Mouse (Mus musculus) embryonic facial prominence, embryonic 13.5 days (tissue): Measurements from ENCODE around the gene Gm17455. TPM values are rescaled to one million over a fixed set of nuclear protein-coding genes. Genes with fewer than 3 reads are reported as not detected.

Experiments used
- ATAC-seq: fragments of 200-750 bp; cut with Nextera tagmentation; 2 replicates; pipeline ENCODE4 v1.8.0; 2017; ENCODE audit warnings: low read depth; ENCODE audit not compliant: insufficient number of reproducible peaks, insufficient read depth, low FRiP score, low TSS enrichment
- H3K27ac ChIP-seq: fragments of 300-500 bp; sonication (generic); 2 replicates; pipeline ENCODE4 v1.5.1; 2015; ENCODE audit warnings: moderate library complexity, mild to moderate bottlenecking, inconsistent platforms
- H3K27me3 ChIP-seq: fragments of 300-500 bp; sonication (generic); 2 replicates; pipeline ENCODE4 v1.6.1; 2015; ENCODE audit warnings: mild to moderate bottlenecking, inconsistent platforms
- H3K36me3 ChIP-seq: fragments of 300-500 bp; sonication (generic); 2 replicates; pipeline ENCODE4 v1.6.1; 2015; ENCODE audit warnings: mild to moderate bottlenecking, inconsistent platforms
- H3K4me1 ChIP-seq: fragments of 300-500 bp; sonication (generic); 2 replicates; pipeline ENCODE4 v1.6.1; 2015; ENCODE audit warnings: inconsistent platforms
- H3K4me2 ChIP-seq: fragments of 300-500 bp; sonication (generic); 2 replicates; pipeline ENCODE4 v1.6.1; 2015; ENCODE audit warnings: moderate library complexity, mild to moderate bottlenecking, inconsistent platforms
- H3K4me3 ChIP-seq: fragments of 300-500 bp; sonication (generic); 2 replicates; pipeline ENCODE4 v1.5.1; 2015; ENCODE audit warnings: mild to moderate bottlenecking, inconsistent platforms
- H3K9ac ChIP-seq: fragments of 300-500 bp; sonication (generic); 2 replicates; pipeline ENCODE4 v1.6.1; 2015; ENCODE audit warnings: mild to moderate bottlenecking, inconsistent platforms
- H3K9me3 ChIP-seq: fragments of 300-500 bp; sonication (generic); 2 replicates; pipeline ENCODE4 v1.6.1; 2016; ENCODE audit warnings: inconsistent platforms
- WGBS: fragments of 180-500 bp; shearing (Covaris S2); methylation state at CpG from one replicate; pipeline ENCODE4 v1.1.7; 2015; ENCODE audit warnings: mixed read lengths; 5-methylcytosine and 5-hydroxymethylcytosine counted together
- polyA plus RNA-seq: library from polyadenylated mRNA; unstranded; fragments of >200 nt; fragmentation: Nextera tagmentation; extraction: Ambion mirVana; gene quantifications from 2 replicates; pipeline ENCODE4 v1.2.1, GENCODE M21; 2015

Gene Gm17455
- polyA plus RNA-seq, 1 experiment from 2014 or later, result 2.0 TPM

DNA sequence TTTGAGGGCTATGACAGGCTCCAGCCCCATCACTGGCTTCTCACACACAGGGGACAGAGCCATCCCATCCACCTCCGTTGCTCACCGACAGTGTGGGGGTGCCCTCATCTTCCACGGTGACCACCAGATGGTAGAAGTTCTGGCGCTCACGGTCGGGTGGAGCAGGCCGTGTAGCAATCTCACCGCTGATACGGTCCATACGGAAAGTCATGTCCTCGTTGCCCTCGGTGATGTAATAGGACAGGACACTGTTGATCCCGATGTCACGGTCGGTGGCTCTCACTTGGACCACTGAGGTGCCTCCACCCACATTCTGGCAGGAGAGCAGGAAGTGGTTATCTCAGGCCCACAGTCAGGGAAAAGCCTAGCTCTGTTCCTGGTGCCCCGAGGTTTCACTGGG lies 22.8 kb upstream of the Gm17455 start:
- no peaks in the 10 kb centered on the region for H3K36me3 ChIP-seq
- no peak overlapping the region for H3K4me2 ChIP-seq
- H3K9ac ChIP-seq, result no peak overlapping the region
- no peaks in the 10 kb centered on the region for H3K9me3 ChIP-seq
- no peaks in the 10 kb centered on the region for H3K27me3 ChIP-seq
- peaks cover 21% of the 10 kb centered on the region for H3K4me1 ChIP-seq
- ATAC-seq, result peak; percentile 38; the same call in 1 of the 2 replicates
- no peak overlapping the region for H3K27ac ChIP-seq
- 88% methylated on average over 16 of the region's 16 CpGs for WGBS
- no peak overlapping the region for H3K4me3 ChIP-seq

DNA sequence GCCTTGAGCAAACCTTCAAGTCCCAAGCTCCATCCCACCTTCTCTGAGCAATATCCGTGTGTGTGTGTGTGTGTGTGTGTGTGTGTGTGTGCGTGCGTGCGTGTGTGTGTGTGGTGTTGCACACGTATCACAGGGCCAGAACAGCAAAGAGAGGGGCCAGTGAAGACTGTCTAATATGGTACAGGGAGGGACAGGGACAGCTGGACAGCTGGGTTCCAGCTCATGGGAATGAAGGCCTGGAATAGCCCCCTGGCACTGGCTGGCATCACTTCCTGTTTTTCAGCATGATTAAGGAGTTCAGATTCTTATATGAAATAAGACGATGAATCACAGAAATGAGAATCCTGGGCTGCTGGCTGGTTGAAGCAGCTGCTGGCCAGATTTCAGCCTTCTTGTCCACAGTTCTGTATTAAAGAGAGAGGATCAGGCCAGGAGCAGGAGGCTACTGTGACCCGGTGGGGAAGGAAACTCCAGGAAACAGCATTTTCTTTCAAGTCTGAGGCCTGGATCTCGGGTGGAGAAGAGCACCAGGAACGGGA lies 20.0 kb upstream of the Gm17455 start:
- 0 out of 2 replicates have a peak overlapping the region, but pooled peaks have one; percentile 22 for H3K27ac ChIP-seq
- WGBS, result 71% methylated on average over 9 of the region's 9 CpGs

DNA sequence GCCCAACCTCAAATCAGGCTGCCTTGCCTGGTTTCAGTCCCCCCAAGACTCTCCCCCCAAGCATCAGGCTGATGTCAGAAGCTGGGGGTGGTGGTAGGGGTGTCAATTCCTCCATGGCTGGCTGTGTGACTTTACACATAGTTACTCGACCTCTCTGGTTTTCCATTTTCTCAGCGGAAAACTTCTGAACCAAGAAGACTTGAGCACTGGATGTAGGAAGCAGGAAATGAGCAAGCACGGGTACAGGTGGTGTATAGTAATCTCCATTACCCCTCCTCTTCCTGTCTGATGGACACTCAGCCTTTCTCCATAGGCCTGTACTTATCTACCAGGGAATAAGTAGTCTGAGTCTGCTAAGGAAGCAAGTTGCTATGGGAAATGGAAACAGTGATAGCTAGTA lies 19.3 kb upstream of the Gm17455 start:
- 66% methylated on average over 3 of the region's 3 CpGs for WGBS
- H3K4me3 ChIP-seq, result no peak overlapping the region
- H3K9ac ChIP-seq, result no peak overlapping the region
- no peaks in the 10 kb centered on the region for H3K36me3 ChIP-seq
- no peaks in the 10 kb centered on the region for H3K9me3 ChIP-seq
- peaks cover 12% of the 10 kb centered on the region for H3K4me1 ChIP-seq
- no peak for ATAC-seq
- no peaks in the 10 kb centered on the region for H3K27me3 ChIP-seq
- 0 out of 2 replicates have a peak overlapping the region, but pooled peaks have one; percentile 22 for H3K27ac ChIP-seq
- H3K4me2 ChIP-seq, result no peak overlapping the region

More for the DNA sequence above, 20.0 kb upstream of the Gm17455 start:
- no peaks in the 10 kb centered on the region for H3K9me3 ChIP-seq
- no peak overlapping the region for H3K9ac ChIP-seq
- no peak overlapping the region for H3K4me2 ChIP-seq
- H3K4me3 ChIP-seq, result no peak overlapping the region
- H3K27me3 ChIP-seq, result no peaks in the 10 kb centered on the region
- H3K36me3 ChIP-seq, result no peaks in the 10 kb centered on the region
- peaks cover 12% of the 10 kb centered on the region for H3K4me1 ChIP-seq
- ATAC-seq, result no peak

DNA sequence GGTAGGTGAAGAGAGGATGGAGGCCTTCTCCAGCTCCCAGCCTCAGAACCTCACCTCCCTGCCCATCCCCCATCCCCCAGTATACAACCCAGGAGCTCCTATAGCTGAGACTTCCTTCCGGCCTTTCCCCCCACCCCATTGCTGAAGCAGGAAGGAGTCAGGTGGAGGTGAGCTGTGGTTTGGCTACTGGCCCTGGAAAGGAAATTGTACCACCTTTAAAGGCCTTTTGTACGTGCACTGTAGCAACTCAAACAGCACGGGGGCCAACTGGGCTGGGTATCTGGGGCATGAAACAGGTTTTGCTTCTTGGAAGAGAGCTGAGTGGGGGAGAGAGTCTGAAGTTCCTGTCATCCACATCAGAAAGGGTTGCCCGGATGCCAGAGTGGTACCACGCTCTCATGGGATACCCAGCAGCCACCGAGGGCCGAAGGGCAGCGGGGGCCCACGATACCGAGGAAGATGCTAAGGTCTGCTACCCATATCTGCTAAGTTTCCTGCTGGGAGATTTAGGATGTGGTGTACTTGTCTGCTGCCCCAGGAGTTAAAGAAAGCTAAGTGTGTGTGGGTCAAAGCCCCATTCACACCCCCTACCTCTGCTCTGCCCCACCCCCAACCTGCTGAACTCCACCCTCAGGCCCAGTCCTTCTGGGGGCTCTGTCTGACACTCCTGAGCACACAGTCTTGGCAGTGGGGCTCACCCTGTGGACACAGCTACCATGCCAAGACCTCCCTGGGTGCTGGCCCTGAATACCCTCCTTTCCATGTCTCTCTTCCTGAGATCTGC lies 18.2 kb upstream of the Gm17455 start:
- H3K9me3 ChIP-seq, result no peaks in the 10 kb centered on the region
- ATAC-seq, result no peak
- peaks cover 12% of the 10 kb centered on the region for H3K4me1 ChIP-seq
- H3K27ac ChIP-seq, result no peak overlapping the region
- no peaks in the 10 kb centered on the region for H3K27me3 ChIP-seq
- no peak overlapping the region for H3K4me2 ChIP-seq
- no peak overlapping the region for H3K4me3 ChIP-seq
- no peaks in the 10 kb centered on the region for H3K36me3 ChIP-seq
- WGBS, result 64% methylated on average over 10 of the region's 10 CpGs
- H3K9ac ChIP-seq, result no peak overlapping the region

DNA sequence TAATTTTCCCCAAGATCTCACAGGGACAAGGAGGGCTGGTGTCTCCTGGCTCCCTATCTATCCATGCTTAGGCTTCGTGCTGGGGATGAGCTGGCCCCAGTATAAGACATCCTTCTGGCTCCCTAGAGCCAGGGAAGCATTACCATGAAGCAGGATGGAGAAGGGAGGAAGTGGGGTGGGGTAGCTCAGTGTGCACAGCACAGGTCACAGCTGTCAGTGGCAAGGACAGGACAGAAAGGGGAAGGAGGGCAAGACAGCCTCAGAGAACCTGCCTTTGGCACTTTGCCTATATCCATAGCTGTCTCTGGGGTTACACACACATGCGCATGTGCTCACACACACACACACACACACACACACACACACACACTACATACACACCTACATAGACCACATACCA lies 11.2 kb upstream of the Gm17455 start:
- Histone ChIP-seq H3K27ac (no peak overlapping the region), H3K4me3 (no peak overlapping the region), H3K4me2 (no peak overlapping the region), H3K9me3 (no peaks in the 10 kb centered on the region), H3K27me3 (no peaks in the 10 kb centered on the region), H3K4me1 (0 out of 2 replicates have a peak, but pooled peaks cover 3% of the 10 kb centered on the region), H3K36me3 (no peaks in the 10 kb centered on the region), H3K9ac (no peak overlapping the region)
- ATAC-seq, result no peak
- WGBS, result 85% methylated on average over 2 of the region's 2 CpGs

DNA sequence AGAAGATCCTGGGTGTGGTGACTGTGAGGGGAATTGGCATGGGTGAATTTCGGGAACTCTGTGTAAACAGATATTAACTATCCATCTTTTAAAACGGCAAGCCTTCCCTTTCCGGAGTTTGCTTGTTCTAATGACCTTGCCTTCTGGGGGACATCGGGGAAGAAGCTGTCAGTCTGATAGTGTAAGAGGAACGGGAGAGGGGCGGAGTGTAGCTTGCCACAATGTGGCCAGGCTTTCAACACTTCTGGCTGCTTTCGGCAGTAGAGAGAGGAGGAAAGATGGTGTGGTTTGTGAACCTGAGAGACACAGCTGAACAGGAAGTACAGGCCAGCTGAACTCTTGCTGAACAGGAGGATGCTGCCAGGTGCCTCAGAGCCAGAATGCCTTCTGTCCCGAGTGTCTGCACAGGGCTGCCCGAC lies 10.1 kb upstream of the Gm17455 start:
- 0 out of 2 replicates have a peak, but pooled peaks cover 3% of the 10 kb centered on the region for H3K4me1 ChIP-seq
- WGBS, result 38% methylated on average over 9 of the region's 9 CpGs
- H3K27ac ChIP-seq, result no peak overlapping the region
- no peak overlapping the region for H3K4me2 ChIP-seq
- no peaks in the 10 kb centered on the region for H3K27me3 ChIP-seq
- no peak overlapping the region for H3K9ac ChIP-seq
- no peaks in the 10 kb centered on the region for H3K36me3 ChIP-seq
- H3K9me3 ChIP-seq, result no peaks in the 10 kb centered on the region
- H3K4me3 ChIP-seq, result no peak overlapping the region
- ATAC-seq, result no peak

DNA sequence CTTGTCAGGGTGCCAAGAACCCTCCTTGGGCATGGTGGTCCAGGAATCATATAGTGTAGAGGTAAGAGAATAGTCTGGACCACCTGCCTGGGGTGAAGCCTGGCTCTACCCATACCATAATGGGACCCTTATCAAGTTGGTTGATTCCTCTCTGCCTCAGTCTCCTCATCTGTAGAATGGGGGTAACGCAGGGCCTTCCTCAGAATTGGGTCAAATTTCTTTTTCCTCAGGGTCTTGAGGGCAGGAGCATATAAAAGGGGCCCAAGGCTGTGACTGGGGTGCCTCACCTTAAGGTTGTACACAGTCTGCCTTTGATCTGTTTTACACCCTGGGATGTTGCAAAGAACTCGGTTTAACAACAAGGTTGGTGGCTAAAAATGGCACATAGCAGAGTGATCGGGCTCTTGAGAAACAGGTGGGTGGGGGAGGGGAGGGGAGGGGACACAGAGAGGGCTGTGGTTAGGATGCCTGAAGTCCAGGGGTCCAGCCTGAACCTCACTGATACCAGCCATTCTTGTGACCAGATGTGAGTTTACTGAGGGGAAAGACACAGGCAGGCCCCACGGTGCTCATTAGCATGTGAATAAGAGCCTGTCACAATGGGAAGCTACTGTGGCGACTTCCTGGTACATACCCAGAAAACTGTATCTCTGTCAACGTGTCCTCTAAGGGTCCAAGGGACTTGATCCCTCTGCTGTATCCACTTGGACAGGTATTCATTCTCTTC lies 9.2 kb upstream of the Gm17455 start:
- no peak overlapping the region for H3K27ac ChIP-seq
- H3K36me3 ChIP-seq, result no peaks in the 10 kb centered on the region
- H3K4me3 ChIP-seq, result no peak overlapping the region
- WGBS, result 44% methylated on average over 6 of the region's 6 CpGs
- H3K27me3 ChIP-seq, result no peaks in the 10 kb centered on the region
- no peaks in the 10 kb centered on the region for H3K9me3 ChIP-seq
- 0 out of 2 replicates have a peak, but pooled peaks cover 3% of the 10 kb centered on the region for H3K4me1 ChIP-seq
- ATAC-seq, result no peak
- no peak overlapping the region for H3K4me2 ChIP-seq
- no peak overlapping the region for H3K9ac ChIP-seq

DNA sequence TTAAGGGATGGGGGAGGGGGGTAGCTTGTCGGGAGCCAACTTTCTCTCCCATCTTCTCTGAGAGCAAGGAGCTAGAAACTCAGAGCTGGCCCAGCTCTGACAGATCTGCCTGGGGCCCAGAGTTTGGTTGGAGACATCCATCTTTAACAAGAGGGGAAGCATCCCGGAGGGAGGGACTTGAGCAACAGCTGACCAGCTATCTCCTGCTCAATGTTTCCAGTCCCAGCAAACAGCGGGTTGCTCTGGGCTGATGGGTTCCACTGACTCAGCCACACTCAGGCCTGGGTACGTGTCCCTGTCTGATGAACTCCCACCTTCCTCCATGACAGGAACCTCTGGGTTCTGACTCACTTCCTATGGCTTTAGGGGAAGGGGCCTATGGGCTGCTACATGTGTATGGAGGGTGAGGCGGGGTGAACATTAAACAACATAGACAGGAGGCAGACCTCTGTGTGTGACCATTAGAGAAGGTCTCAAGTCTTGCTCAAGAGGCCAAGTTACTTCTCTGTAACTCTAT lies 8.6 kb upstream of the Gm17455 start:
- Histone ChIP-seq H3K9ac (no peak overlapping the region), H3K9me3 (no peaks in the 10 kb centered on the region), H3K4me1 (0 out of 2 replicates have a peak, but pooled peaks cover 3% of the 10 kb centered on the region), H3K27ac (no peak overlapping the region), H3K27me3 (no peaks in the 10 kb centered on the region), H3K36me3 (no peaks in the 10 kb centered on the region), H3K4me2 (no peak overlapping the region), H3K4me3 (no peak overlapping the region)
- no peak for ATAC-seq
- 68% methylated on average over 5 of the region's 5 CpGs for WGBS

DNA sequence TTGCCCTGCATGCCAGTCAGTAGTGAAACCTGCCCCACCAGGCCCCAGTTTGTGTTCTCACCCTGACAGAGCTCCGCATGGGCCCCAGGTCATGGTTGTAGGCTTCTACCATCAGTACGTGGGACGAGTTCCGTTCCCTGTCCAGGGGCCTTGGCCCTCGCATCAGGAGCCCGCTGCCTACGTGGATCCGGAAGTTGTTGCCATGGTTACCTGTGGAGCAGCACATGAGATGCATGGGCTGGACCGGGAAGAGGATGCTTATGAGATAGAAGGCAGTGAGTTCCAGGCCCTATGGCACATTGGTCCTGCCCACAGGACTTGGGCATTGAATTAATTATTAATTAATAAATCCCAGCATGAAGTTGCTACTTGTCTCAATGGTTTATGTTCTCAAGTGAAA lies 7.9 kb upstream of the Gm17455 start:
- H3K9ac ChIP-seq, result no peak overlapping the region
- H3K27ac ChIP-seq, result no peak overlapping the region
- H3K4me2 ChIP-seq, result no peak overlapping the region
- H3K36me3 ChIP-seq, result no peaks in the 10 kb centered on the region
- no peaks in the 10 kb centered on the region for H3K27me3 ChIP-seq
- no peak overlapping the region for H3K4me3 ChIP-seq
- H3K4me1 ChIP-seq, result 0 out of 2 replicates have a peak, but pooled peaks cover 3% of the 10 kb centered on the region
- no peak for ATAC-seq
- 88% methylated on average over 9 of the region's 9 CpGs for WGBS
- no peaks in the 10 kb centered on the region for H3K9me3 ChIP-seq

DNA sequence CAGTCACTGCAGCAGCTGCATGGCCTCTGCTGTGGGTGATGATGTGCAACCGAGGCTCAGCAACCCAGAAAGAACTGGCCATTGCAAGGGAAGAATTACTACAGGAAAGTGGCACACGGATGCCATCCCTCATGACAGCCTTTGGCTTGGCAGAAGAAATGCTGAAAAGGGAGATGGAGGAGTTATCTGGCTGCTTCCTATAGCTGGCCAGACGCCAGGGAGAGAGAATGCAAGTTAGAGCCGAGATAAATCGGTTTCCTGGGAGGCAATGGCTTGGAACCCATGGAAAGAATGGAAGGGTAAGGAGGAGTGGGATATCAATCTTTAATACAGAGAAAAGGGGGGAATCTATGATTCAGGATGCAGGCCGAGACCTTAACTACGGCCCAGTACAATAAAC lies 4.6 kb upstream of the Gm17455 start:
- H3K4me1 ChIP-seq, result 0 out of 2 replicates have a peak, but pooled peaks cover 6% of the 10 kb centered on the region
- no peak overlapping the region for H3K27ac ChIP-seq
- H3K9ac ChIP-seq, result no peak overlapping the region
- H3K36me3 ChIP-seq, result no peaks in the 10 kb centered on the region
- H3K9me3 ChIP-seq, result no peaks in the 10 kb centered on the region
- H3K27me3 ChIP-seq, result no peaks in the 10 kb centered on the region
- H3K4me3 ChIP-seq, result no peak overlapping the region
- 81% methylated on average over 7 of the region's 7 CpGs for WGBS
- no peak overlapping the region for H3K4me2 ChIP-seq
- no peak for ATAC-seq

DNA sequence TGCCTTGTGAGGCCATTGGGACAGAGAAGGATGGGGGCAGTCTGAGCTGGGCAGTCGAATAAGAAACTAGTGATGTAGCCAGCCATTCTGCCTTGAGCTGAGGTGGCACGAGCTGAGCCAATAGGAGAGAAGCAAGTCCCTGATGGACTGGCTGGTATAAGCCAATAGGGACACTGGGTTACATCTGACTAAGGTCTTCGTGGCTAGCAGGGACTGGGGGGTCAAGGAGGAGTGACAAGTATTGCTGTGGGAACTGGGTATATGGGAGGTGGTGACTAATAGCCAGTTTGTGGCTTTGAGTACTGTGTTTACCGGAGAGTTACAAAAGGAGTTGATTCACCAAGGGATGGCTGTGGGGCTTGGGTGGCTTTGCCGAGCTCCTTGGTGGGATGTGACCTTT lies 3.9 kb upstream of the Gm17455 start:
- no peak overlapping the region for H3K27ac ChIP-seq
- H3K4me2 ChIP-seq, result no peak overlapping the region
- H3K9ac ChIP-seq, result no peak overlapping the region
- WGBS, result 73% methylated on average over 5 of the region's 5 CpGs
- no peaks in the 10 kb centered on the region for H3K27me3 ChIP-seq
- no peak overlapping the region for H3K4me3 ChIP-seq
- H3K36me3 ChIP-seq, result no peaks in the 10 kb centered on the region
- 0 out of 2 replicates have a peak, but pooled peaks cover 8% of the 10 kb centered on the region for H3K4me1 ChIP-seq
- no peaks in the 10 kb centered on the region for H3K9me3 ChIP-seq
- no peak for ATAC-seq
